Mouse (Mus musculus) ES-Bruce4 (cell line): ENCODE measurements around the gene Mesd.

ENCODE experiments used
- CTCF ChIP-seq: IDR thresholded peaks from one replicate; pipeline ENCODE4 v1.8.1; 2011; ENCODE audit warnings: low read depth, low read length
- EP300 ChIP-seq: IDR thresholded peaks from 2 replicates; pipeline ENCODE4 v1.6.1; 2011; ENCODE audit warnings: low read depth, low read length; ENCODE audit not compliant: insufficient read depth
- POLR2A ChIP-seq: IDR thresholded peaks from one replicate; pipeline ENCODE4 v1.8.1; 2011; ENCODE audit warnings: low read length; ENCODE audit not compliant: insufficient read depth

DNA sequence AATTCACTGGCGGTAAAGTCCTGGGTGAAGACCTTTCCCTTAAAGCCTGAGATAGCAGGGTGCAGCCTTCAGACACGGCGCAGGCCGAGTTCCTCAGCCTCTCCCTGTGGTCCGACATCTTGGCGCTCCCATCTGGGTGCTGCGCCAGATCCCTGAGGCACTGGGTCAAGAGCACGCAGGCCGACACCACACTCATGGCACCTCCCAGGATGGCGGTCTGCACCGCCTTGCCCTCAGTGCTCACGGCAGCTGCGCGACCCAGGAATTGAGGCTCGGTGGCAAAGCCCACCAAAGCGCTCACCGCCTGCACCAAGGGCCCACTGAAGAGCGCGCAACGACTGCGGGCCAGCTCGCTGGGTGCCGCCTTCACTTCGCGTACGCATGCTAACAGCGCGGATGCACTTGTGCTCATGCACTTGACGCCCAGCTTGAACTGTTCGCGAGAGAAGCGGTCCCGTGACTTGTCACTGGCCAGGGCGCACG lies 2.1 kb upstream of the Mesd start:
- TF ChIP-seq CTCF = no peak
- TF ChIP-seq POLR2A = no peak
- no peak for TF ChIP-seq EP300
